Comparison of ENCODE assay signal across 14 mouse cellular contexts in the genomic region with DNA sequence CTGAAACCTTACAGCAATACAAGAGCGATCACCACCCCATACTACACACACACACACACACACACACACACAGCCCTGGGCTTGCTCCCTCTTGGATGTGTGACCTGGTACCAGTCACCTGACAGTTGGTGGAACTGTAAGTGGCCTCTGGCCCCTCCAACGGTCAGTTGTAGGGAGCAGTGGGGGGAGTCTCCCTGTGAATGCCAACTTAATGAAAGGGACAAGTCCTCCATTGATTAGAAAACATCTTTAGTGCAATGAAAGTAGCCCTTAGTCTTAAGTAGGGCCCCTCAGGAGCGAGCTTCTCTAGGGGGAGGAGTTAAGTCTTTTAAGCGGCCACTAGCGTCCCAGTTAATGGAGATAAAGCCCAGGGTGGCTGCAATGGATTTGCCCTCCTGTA. TPM values are rescaled to one million over a fixed set of nuclear protein-coding genes. Genes with fewer than 3 reads are reported as not detected.
A peak's percentile ranks its signal among the peaks of the same experiment; 100 is the strongest.
DNase-seq lines count a peak whose midpoint lies in the region; ATAC-seq and TF ChIP-seq lines count a peak whose summit lies in the region.
"Had no signal": no experiment of that assay in that cellular context is flagged by ENCODE, and none has a peak within 500 bp of the region (broad histone marks: within the 10 kb centered on the region; RNA-seq: fewer than 3 reads in every experiment).

No protein-coding gene starts in this region.

- H3K4me3 ChIP-seq in forebrain, embryonic 10.5 days = no peak overlapping the region
- H3K4me3 ChIP-seq in forebrain, postnatal 0 days (ENCODE audit: low read depth, low read length) = no peak overlapping the region
- H3K4me3 ChIP-seq in hindbrain, embryonic 12.5 days = no peak overlapping the region
- no peak overlapping the region for H3K4me3 ChIP-seq in midbrain, embryonic 16.5 days (ENCODE audit: low read depth, low read length)

- peak overlapping the region; percentile 89 for H3K27ac ChIP-seq in forebrain, embryonic 10.5 days
- H3K27ac ChIP-seq in forebrain, postnatal 0 days (ENCODE audit: low read depth, low read length) = no peak overlapping the region
- peak overlapping the region; percentile 73 for H3K27ac ChIP-seq in hindbrain, embryonic 12.5 days
- H3K27ac ChIP-seq in midbrain, embryonic 16.5 days (ENCODE audit: low read length) = peak overlapping the region; percentile 66

- H3K9ac ChIP-seq in forebrain, postnatal 0 days = no peak overlapping the region
- H3K9ac ChIP-seq in hindbrain, embryonic 12.5 days = 0 out of 2 replicates have a peak overlapping the region, but pooled peaks have one; percentile 5
- H3K9ac ChIP-seq in midbrain, embryonic 16.5 days (ENCODE audit: low read depth, low read length) = peak overlapping the region; percentile 20; the same call in 1 of the 2 replicates
- H3K9ac ChIP-seq: liver, postnatal 0 days had no signal

- no peaks in the 10 kb centered on the region for H3K27me3 ChIP-seq in forebrain, embryonic 10.5 days (ENCODE audit: poor library complexity, severe bottlenecking)
- no peaks in the 10 kb centered on the region for H3K27me3 ChIP-seq in forebrain, postnatal 0 days (ENCODE audit: insufficient read depth, low read length)
- H3K27me3 ChIP-seq in hindbrain, embryonic 12.5 days = no peaks in the 10 kb centered on the region
- no peaks in the 10 kb centered on the region for H3K27me3 ChIP-seq in midbrain, embryonic 16.5 days (ENCODE audit: control insufficient read depth, insufficient read depth, low read depth, low read length)

- no peak overlapping the region for H3K4me2 ChIP-seq in forebrain, postnatal 0 days (ENCODE audit: low read depth)
- 0 out of 2 replicates have a peak overlapping the region, but pooled peaks have one; percentile 1 for H3K4me2 ChIP-seq in hindbrain, embryonic 12.5 days (replicated peaks)
- H3K4me2 ChIP-seq in midbrain, embryonic 16.5 days (ENCODE audit: low read length) = no peak overlapping the region

- DNase-seq in forebrain, embryonic 10.5 days (ENCODE audit: extremely low spot score, low spot score) = peak; percentile 69
- DNase-seq in forebrain, postnatal 0 days = no peak
- DNase-seq in embryo, embryonic 11 days = peak; percentile 51
- no peak for DNase-seq in right cerebral cortex, adult 2 months (ENCODE audit: low spot score in 2 of 2)
- DNase-seq in ovary, adult 18-20 months (ENCODE audit: low spot score) = no peak
- DNase-seq in gastrocnemius, adult 8-10 months (ENCODE audit: low spot score in 2 of 2) = no peak
- DNase-seq: cerebellum, postnatal 36 days; liver, postnatal 0 days; thymus, adult 18-20 months had no signal

- no peaks in the 10 kb centered on the region for H3K9me3 ChIP-seq in forebrain, embryonic 10.5 days
- H3K9me3 ChIP-seq in forebrain, postnatal 0 days (ENCODE audit: low read length) = no peaks in the 10 kb centered on the region
- H3K9me3 ChIP-seq in hindbrain, embryonic 12.5 days (replicated peaks) = no peaks in the 10 kb centered on the region
- H3K9me3 ChIP-seq in midbrain, embryonic 16.5 days (replicated peaks; ENCODE audit: control insufficient read depth, low read length, poor library complexity, severe bottlenecking) = no peaks in the 10 kb centered on the region

- H3K4me1 ChIP-seq in forebrain, embryonic 10.5 days = peaks cover 75% of the 10 kb centered on the region
- no peaks in the 10 kb centered on the region for H3K4me1 ChIP-seq in forebrain, postnatal 0 days (ENCODE audit: insufficient read depth)
- H3K4me1 ChIP-seq in hindbrain, embryonic 12.5 days = peaks cover 20% of the 10 kb centered on the region
- peaks cover 14% of the 10 kb centered on the region for H3K4me1 ChIP-seq in midbrain, embryonic 16.5 days (ENCODE audit: control insufficient read depth, insufficient read depth, low read length)

- ATAC-seq in forebrain, postnatal 0 days = no peak
- ATAC-seq in hindbrain, embryonic 12.5 days (ENCODE audit: low FRiP score) = peak; percentile 61
- ATAC-seq in midbrain, embryonic 16.5 days = peak; percentile 38; the same call in 1 of the 2 replicates
- ATAC-seq: liver, postnatal 0 days had no signal

- H3K36me3 ChIP-seq in forebrain, embryonic 10.5 days (replicated peaks) = peaks cover 65% of the 10 kb centered on the region
- peaks cover 31% of the 10 kb centered on the region for H3K36me3 ChIP-seq in forebrain, postnatal 0 days (ENCODE audit: insufficient read depth)
- H3K36me3 ChIP-seq in hindbrain, embryonic 12.5 days = peaks cover 39% of the 10 kb centered on the region
- H3K36me3 ChIP-seq in midbrain, embryonic 16.5 days (ENCODE audit: control insufficient read depth, insufficient read depth, low read length) = peaks cover 10% of the 10 kb centered on the region

- WGBS in forebrain, embryonic 10.5 days = 13% methylated on average over 5 of the region's 5 CpGs
- 13% methylated on average over 5 of the region's 5 CpGs for WGBS in forebrain, postnatal 0 days
- 30% methylated on average over 5 of the region's 5 CpGs for WGBS in hindbrain, embryonic 12.5 days
- WGBS in midbrain, embryonic 16.5 days = 12% methylated on average over 5 of the region's 5 CpGs

- no peak for TF ChIP-seq CTCF in forebrain, postnatal 0 days (IDR thresholded peaks at IDR 0.05; ENCODE audit: low read depth)

RNA-seq across cellular contexts. Expression of gene Ghrh, which starts 19.2 kb away (rescaled TPM):
- polyA plus RNA-seq in forebrain, embryonic 10.5 days (2016; fragmentation: Nextera tagmentation; extraction: Ambion mirVana) = 0.34 TPM in 1 of 2 replicates, not detected in the other
- total RNA-seq in forebrain, postnatal 0 days (2014; rRNA removed) = 1.5 and 1.7 TPM in 2 replicates
- 0.74 and 2.8 TPM in 2 replicates for polyA plus RNA-seq in forebrain, postnatal 0 days (2015; fragmentation: Nextera tagmentation; extraction: Ambion mirVana)
- 0.46 and 2.8 TPM in 2 replicates for polyA plus RNA-seq in hindbrain, embryonic 12.5 days (2016; fragmentation: Nextera tagmentation; extraction: Ambion mirVana)
- polyA plus RNA-seq in midbrain, embryonic 16.5 days (2015; fragmentation: Nextera tagmentation; extraction: Ambion mirVana) = 2.6 and 2.7 TPM in 2 replicates
- not detected for total RNA-seq in gastrocnemius, adult 8-10 months (2022)
- polyA plus RNA-seq: heart, postnatal 0 days; kidney, embryonic 14.5 days; limb, embryonic 11.5 days; liver, postnatal 0 days had no signal

RNA-seq across cellular contexts. Expression of gene Manbal, which starts 39.3 kb away (rescaled TPM):
- polyA plus RNA-seq in forebrain, embryonic 10.5 days (2016; fragmentation: Nextera tagmentation; extraction: Ambion mirVana) = 64.4 and 68.1 TPM in 2 replicates
- total RNA-seq in forebrain, postnatal 0 days (2014; rRNA removed) = 69.9 and 73.6 TPM in 2 replicates
- 139 TPM in 2 replicates for polyA plus RNA-seq in forebrain, postnatal 0 days (2015; fragmentation: Nextera tagmentation; extraction: Ambion mirVana)
- polyA plus RNA-seq in hindbrain, embryonic 12.5 days (2016; fragmentation: Nextera tagmentation; extraction: Ambion mirVana) = 72.4 and 73.9 TPM in 2 replicates
- 94.6 and 111 TPM in 2 replicates for polyA plus RNA-seq in midbrain, embryonic 16.5 days (2015; fragmentation: Nextera tagmentation; extraction: Ambion mirVana)
- 10 to 100 TPM; 16.4 to 18.4 (median 17.4) TPM for total RNA-seq in gastrocnemius, adult 8-10 months (2022)

RNA-seq across cellular contexts. Expression of gene Mroh8, which starts 48.8 kb away (rescaled TPM):
- polyA plus RNA-seq in forebrain, embryonic 10.5 days (2016; fragmentation: Nextera tagmentation; extraction: Ambion mirVana) = 0.81 and 0.87 TPM in 2 replicates
- total RNA-seq in forebrain, postnatal 0 days (2014; rRNA removed) = 0.38 and 1.2 TPM in 2 replicates
- 0.23 and 0.65 TPM in 2 replicates for polyA plus RNA-seq in forebrain, postnatal 0 days (2015; fragmentation: Nextera tagmentation; extraction: Ambion mirVana)
- polyA plus RNA-seq in hindbrain, embryonic 12.5 days (2016; fragmentation: Nextera tagmentation; extraction: Ambion mirVana) = 0.62 and 0.68 TPM in 2 replicates
- 0.54 and 0.63 TPM in 2 replicates for polyA plus RNA-seq in midbrain, embryonic 16.5 days (2015; fragmentation: Nextera tagmentation; extraction: Ambion mirVana)
- 1 to 10 TPM in 2 of 4 experiments, under 1 TPM in 2; 0.56 to 2.3 (median 0.97) TPM for total RNA-seq in gastrocnemius, adult 8-10 months (2022)

RNA-seq across cellular contexts. Expression of gene Rpn2, which starts 49.3 kb away (rescaled TPM):
- polyA plus RNA-seq in forebrain, embryonic 10.5 days (2016; fragmentation: Nextera tagmentation; extraction: Ambion mirVana) = 293 and 298 TPM in 2 replicates
- 175 and 198 TPM in 2 replicates for total RNA-seq in forebrain, postnatal 0 days (2014; rRNA removed)
- 152 and 184 TPM in 2 replicates for polyA plus RNA-seq in forebrain, postnatal 0 days (2015; fragmentation: Nextera tagmentation; extraction: Ambion mirVana)
- polyA plus RNA-seq in hindbrain, embryonic 12.5 days (2016; fragmentation: Nextera tagmentation; extraction: Ambion mirVana) = 224 and 239 TPM in 2 replicates
- 207 and 225 TPM in 2 replicates for polyA plus RNA-seq in midbrain, embryonic 16.5 days (2015; fragmentation: Nextera tagmentation; extraction: Ambion mirVana)
- total RNA-seq in gastrocnemius, adult 8-10 months (2022) = 100 to 1,000 TPM in 1 of 4 experiments, 10 to 100 TPM in 3; 78.6 to 101 (median 85.8) TPM

Comparison
In these comparisons a context has a peak if more than half of its experiments do, and no peak if none do; other contexts are left out.
1. DNase-seq: peak in forebrain, embryonic 10.5 days (single experiment) and embryo, embryonic 11 days (single experiment); none in forebrain, postnatal 0 days (single experiment), right cerebral cortex, adult 2 months (0 of 2), ovary, adult 18-20 months (single experiment) and gastrocnemius, adult 8-10 months (0 of 2).